ENCODE assay signal across 8 mouse cellular contexts in the genomic region with DNA sequence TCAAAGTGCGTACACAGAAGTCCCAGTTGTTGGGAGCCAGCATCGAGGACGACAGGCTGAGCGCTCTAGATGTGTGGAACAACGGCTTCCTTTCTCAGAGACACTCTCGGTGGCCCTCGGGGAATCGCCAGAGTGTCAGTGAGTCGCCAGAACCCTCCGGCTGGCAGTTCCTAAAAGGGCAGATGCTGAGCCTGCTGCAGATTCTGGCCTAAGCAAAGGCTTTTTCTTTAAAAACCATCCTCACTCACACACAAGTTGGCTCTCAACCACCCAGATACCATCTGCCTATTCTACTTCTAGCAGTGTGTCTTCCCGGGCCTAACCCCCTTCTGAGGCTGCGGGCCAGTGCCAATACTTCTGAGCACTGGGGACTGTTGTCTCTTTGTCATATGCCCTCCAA. TPM values are rescaled to one million over a fixed set of nuclear protein-coding genes. Genes with fewer than 3 reads are reported as not detected.
A peak's percentile ranks its signal among the peaks of the same experiment; 100 is the strongest.
DNase-seq lines count a peak whose midpoint lies in the region.

No protein-coding gene starts in this region.

- peak; percentile 23 for DNase-seq in retina, embryonic 14.5 days (ENCODE audit: low spot score)
- DNase-seq in retina, postnatal 1 day: no peak
- DNase-seq in frontal cortex, postnatal 14 days (ENCODE audit: low spot score in 2 of 2): peak; percentile 23 to 44
- DNase-seq in left cerebral cortex, adult 9 months (ENCODE audit: low spot score in 2 of 2): peak; percentile 45 to 73
- DNase-seq in telencephalon, adult 2 months (ENCODE audit: low read depth, low spot score): peak; percentile 75
- DNase-seq in ovary, adult 18-20 months (ENCODE audit: low spot score): no peak
- no peak for DNase-seq in heart, adult 11 months
- no peak for DNase-seq in heart, adult 8-10 months (ENCODE audit: low spot score)

RNA-seq across cellular contexts. Expression of gene Uck2, which starts 45.2 kb away (rescaled TPM):
- 10 to 100 TPM; 38.7 to 50.3 (median 43.4) TPM for total RNA-seq in heart, adult 8-10 months (2022)

Comparison
In these comparisons a context has a peak if more than half of its experiments do, and no peak if none do; other contexts are left out.
1. DNase-seq: peak in retina, embryonic 14.5 days (single experiment), frontal cortex, postnatal 14 days (2 of 2), left cerebral cortex, adult 9 months (2 of 2) and telencephalon, adult 2 months (single experiment); none in retina, postnatal 1 day (single experiment), ovary, adult 18-20 months (single experiment), heart, adult 11 months (single experiment) and heart, adult 8-10 months (single experiment).